8 mouse cellular contexts compared by ENCODE assay signal in the genomic region with DNA sequence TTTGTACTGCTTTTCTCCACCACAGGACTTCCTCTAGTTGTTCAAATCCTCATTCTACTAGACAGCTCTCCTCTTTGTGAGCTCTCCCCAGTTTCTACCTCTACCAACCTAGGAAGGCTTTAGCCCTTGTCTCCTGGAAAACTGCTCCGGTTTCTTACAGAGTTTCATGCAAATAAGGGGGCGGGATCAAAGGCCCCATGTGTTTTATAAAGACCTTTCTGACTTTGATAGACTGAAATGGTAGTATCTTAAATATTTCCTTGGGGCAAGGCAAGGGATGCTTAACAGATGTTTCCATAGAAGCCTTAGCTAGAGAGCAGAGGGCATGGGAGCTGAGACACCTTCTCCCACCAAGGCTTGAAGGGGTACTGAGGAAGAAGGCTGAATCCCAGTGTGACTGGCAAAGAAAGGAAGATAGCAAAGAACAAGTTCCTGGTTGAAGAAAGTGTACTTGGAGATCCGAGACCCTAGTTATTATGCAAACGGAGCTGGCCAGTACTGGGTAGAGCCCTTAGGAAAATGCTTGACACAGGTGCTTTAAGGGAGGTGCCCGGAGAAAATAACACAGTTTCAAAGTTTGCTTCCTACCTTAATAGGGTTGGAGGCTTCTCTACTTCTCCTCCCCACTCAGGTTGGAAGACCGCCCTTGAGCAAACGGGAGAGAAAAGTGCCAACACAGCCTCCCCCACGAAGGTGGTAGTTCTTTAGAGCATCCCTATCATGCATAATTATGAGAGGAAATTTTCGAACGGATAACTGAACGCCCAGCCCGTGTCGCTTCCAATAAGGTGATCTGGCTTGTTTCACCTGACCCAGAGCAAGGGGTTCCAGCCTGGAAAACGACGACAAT. TPM values are rescaled to one million over a fixed set of nuclear protein-coding genes. Genes with fewer than 3 reads are reported as not detected.
DNase-seq lines count a peak whose midpoint lies in the region; ATAC-seq and TF ChIP-seq lines count a peak whose summit lies in the region.

Gene Pik3c2b (plus strand): TSS at position 657 of the 850 bp plus-strand sequence.

- H3K36me3 ChIP-seq in lung, embryonic 14.5 days (ENCODE audit: insufficient read depth): no peaks in the 10 kb centered on the region
- H3K36me3 ChIP-seq in heart, embryonic 11.5 days (ENCODE audit: control insufficient read depth, insufficient read depth, low read length): no peaks in the 10 kb centered on the region
- no peaks in the 10 kb centered on the region for H3K36me3 ChIP-seq in neural tube, embryonic 14.5 days (ENCODE audit: control insufficient read depth, insufficient read depth, low read length)

- no peaks in the 10 kb centered on the region for H3K4me1 ChIP-seq in lung, embryonic 14.5 days (ENCODE audit: insufficient read depth)
- peaks cover 36% of the 10 kb centered on the region for H3K4me1 ChIP-seq in heart, embryonic 11.5 days (ENCODE audit: control insufficient read depth, insufficient read depth, low read length)
- H3K4me1 ChIP-seq in neural tube, embryonic 14.5 days (ENCODE audit: control insufficient read depth, insufficient read depth, low read length): peaks cover 26% of the 10 kb centered on the region; the same call in 1 of the 2 replicates

- no peaks in the 10 kb centered on the region for H3K9me3 ChIP-seq in lung, embryonic 14.5 days (ENCODE audit: low read depth, low read length)
- H3K9me3 ChIP-seq in heart, embryonic 11.5 days (replicated peaks; ENCODE audit: control insufficient read depth, low read length): no peaks in the 10 kb centered on the region
- H3K9me3 ChIP-seq in neural tube, embryonic 14.5 days (ENCODE audit: control insufficient read depth, low read length): no peaks in the 10 kb centered on the region

- H3K4me2 ChIP-seq in lung, embryonic 14.5 days: peak within 1 kb of the TSS; percentile 97
- H3K4me2 ChIP-seq in heart, embryonic 11.5 days: peak within 1 kb of the TSS; percentile 65
- peak within 1 kb of the TSS; percentile 89 for H3K4me2 ChIP-seq in neural tube, embryonic 14.5 days (ENCODE audit: low read depth, low read length)

- H3K27me3 ChIP-seq in lung, embryonic 14.5 days (ENCODE audit: insufficient read depth, low read length): peaks cover 7% of the 10 kb centered on the region; the same call in 1 of the 2 replicates
- no peaks in the 10 kb centered on the region for H3K27me3 ChIP-seq in heart, embryonic 11.5 days (ENCODE audit: control insufficient read depth, insufficient read depth, low read length)
- H3K27me3 ChIP-seq in neural tube, embryonic 14.5 days (ENCODE audit: control insufficient read depth, insufficient read depth, low read length): peaks cover 3% of the 10 kb centered on the region; the same call in 1 of the 2 replicates

- H3K4me3 ChIP-seq in lung, embryonic 14.5 days (ENCODE audit: low read depth, low read length): peak within 1 kb of the TSS; percentile 81
- H3K4me3 ChIP-seq in heart, embryonic 11.5 days (ENCODE audit: low read depth, low read length): peak within 1 kb of the TSS; percentile 64
- peak within 1 kb of the TSS; percentile 97 for H3K4me3 ChIP-seq in neural tube, embryonic 14.5 days (ENCODE audit: low read depth, low read length)

- DNase-seq in lung, embryonic 14.5 days: no peak
- no peak for DNase-seq in lung, postnatal 25 days (ENCODE audit: low spot score)
- peak; percentile 61 for DNase-seq in brain, adult 2 months (ENCODE audit: low read depth, low spot score)
- DNase-seq in left cerebral cortex, adult 8-10 months (ENCODE audit: low spot score in 2 of 2): peak in 1 of 2 experiments; percentile 39
- DNase-seq in cerebellum, adult 11 months: no peak
- DNase-seq in thymus, postnatal 14 days: no peak

- WGBS in lung, embryonic 14.5 days: 2% methylated on average over 15 of the region's 15 CpGs
- 3% methylated on average over 15 of the region's 15 CpGs for WGBS in heart, embryonic 11.5 days (ENCODE audit: insufficient replicate concordance)
- WGBS in neural tube, embryonic 14.5 days: 5% methylated on average over 15 of the region's 15 CpGs

- peak within 1 kb of the TSS; percentile 83 for H3K27ac ChIP-seq in lung, embryonic 14.5 days (ENCODE audit: low read depth)
- H3K27ac ChIP-seq in heart, embryonic 11.5 days (ENCODE audit: low read depth, low read length): peak within 1 kb of the TSS; percentile 52
- peak within 1 kb of the TSS; percentile 97 for H3K27ac ChIP-seq in neural tube, embryonic 14.5 days (ENCODE audit: low read depth, low read length)

- no peak for TF ChIP-seq CTCF in lung, embryonic 14.5 days (IDR thresholded peaks at IDR 0.05; ENCODE audit: low read depth)

- no peak for ATAC-seq in lung, embryonic 14.5 days (ENCODE audit: insufficient read depth)
- no peak for ATAC-seq in heart, embryonic 11.5 days (replicated peaks; ENCODE audit: insufficient number of reproducible peaks, low FRiP score, low TSS enrichment)
- ATAC-seq in neural tube, embryonic 14.5 days (ENCODE audit: low read depth): no peak; the same call in 1 of the 2 replicates

- H3K9ac ChIP-seq in lung, embryonic 14.5 days: peak within 1 kb of the TSS; percentile 93
- peak within 1 kb of the TSS; percentile 92 for H3K9ac ChIP-seq in heart, embryonic 11.5 days (ENCODE audit: low read depth, low read length)
- H3K9ac ChIP-seq in neural tube, embryonic 14.5 days (replicated peaks; ENCODE audit: low read depth, low read length): peak within 1 kb of the TSS; percentile 98

RNA-seq across cellular contexts. Expression of gene Pik3c2b, which starts in this region (rescaled TPM):
- 7.1 TPM in 2 replicates for polyA plus RNA-seq in lung, embryonic 14.5 days (2014; fragmentation: Nextera tagmentation; extraction: Ambion mirVana)
- polyA plus RNA-seq in heart, embryonic 11.5 days (2014; fragmentation: Nextera tagmentation; extraction: Ambion mirVana): 7.7 and 10.3 TPM in 2 replicates
- total RNA-seq in left cerebral cortex, adult 8-10 months (2022): 10 to 100 TPM; 19.4 to 22.5 (median 21.3) TPM
- polyA plus RNA-seq in neural tube, embryonic 14.5 days (2014; fragmentation: Nextera tagmentation; extraction: Ambion mirVana): 14.2 and 17.2 TPM in 2 replicates
